In genomic region chr7:79314517-79314916, GRCm38 (mm10) we compare ENCODE assay signal across 11 mouse cellular contexts. TPM values are rescaled to one million over a fixed set of nuclear protein-coding genes. Genes with fewer than 3 reads are reported as not detected.
DNase-seq lines count a peak whose midpoint lies in the region; ATAC-seq and TF ChIP-seq lines count a peak whose summit lies in the region.
"Had no signal": no experiment of that assay in that cellular context is flagged by ENCODE, and none has a peak within 500 bp of the region (broad histone marks: within the 10 kb centered on the region; RNA-seq: fewer than 3 reads in every experiment).

No protein-coding gene starts in this region.

- 0 out of 2 replicates have a peak, but pooled peaks cover 5% of the 10 kb centered on the region for H3K36me3 ChIP-seq in liver, embryonic 12.5 days
- H3K36me3 ChIP-seq in embryonic facial prominence, embryonic 13.5 days, result no peaks in the 10 kb centered on the region
- H3K36me3 ChIP-seq in liver, embryonic 15.5 days (replicated peaks), result 0 out of 2 replicates have a peak, but pooled peaks cover 2% of the 10 kb centered on the region

- no peak overlapping the region for H3K4me3 ChIP-seq in liver, embryonic 12.5 days
- H3K4me3 ChIP-seq in embryonic facial prominence, embryonic 13.5 days, result no peak overlapping the region
- no peak overlapping the region for H3K4me3 ChIP-seq in liver, embryonic 15.5 days (replicated peaks)
- H3K4me3 ChIP-seq in olfactory bulb, adult 2 months (ENCODE audit: insufficient read depth, low read depth, low read length), result no peak overlapping the region
- H3K4me3 ChIP-seq: erythroblast, embryonic 14.5 days had no signal

- TF ChIP-seq POLR2A in olfactory bulb, adult 2 months (IDR thresholded peaks at IDR 0.05; ENCODE audit: insufficient read depth, low read depth, low read length), result no peak

- no peaks in the 10 kb centered on the region for H3K27me3 ChIP-seq in liver, embryonic 12.5 days (replicated peaks)
- no peaks in the 10 kb centered on the region for H3K27me3 ChIP-seq in embryonic facial prominence, embryonic 13.5 days
- H3K27me3 ChIP-seq in liver, embryonic 15.5 days, result no peaks in the 10 kb centered on the region

- no peaks in the 10 kb centered on the region for H3K9me3 ChIP-seq in liver, embryonic 12.5 days (replicated peaks)
- no peaks in the 10 kb centered on the region for H3K9me3 ChIP-seq in embryonic facial prominence, embryonic 13.5 days
- H3K9me3 ChIP-seq in liver, embryonic 15.5 days (replicated peaks), result no peaks in the 10 kb centered on the region

- H3K4me1 ChIP-seq in liver, embryonic 12.5 days, result peaks cover 85% of the 10 kb centered on the region
- H3K4me1 ChIP-seq in embryonic facial prominence, embryonic 13.5 days, result peaks cover 87% of the 10 kb centered on the region
- peaks cover 83% of the 10 kb centered on the region for H3K4me1 ChIP-seq in liver, embryonic 15.5 days (replicated peaks)
- H3K4me1 ChIP-seq in olfactory bulb, adult 2 months (ENCODE audit: control insufficient read depth, insufficient read depth, low read length), result peaks cover 48% of the 10 kb centered on the region

- TF ChIP-seq CTCF in olfactory bulb, adult 2 months (IDR thresholded peaks at IDR 0.05; ENCODE audit: insufficient read depth, low read depth, low read length), result no peak

- no peak overlapping the region for H3K4me2 ChIP-seq in liver, embryonic 12.5 days
- H3K4me2 ChIP-seq in embryonic facial prominence, embryonic 13.5 days, result 0 out of 2 replicates have a peak overlapping the region, but pooled peaks have one; percentile 0
- no peak overlapping the region for H3K4me2 ChIP-seq in liver, embryonic 15.5 days

- DNase-seq in liver, result peak; percentile 23
- DNase-seq in adrenal gland, postnatal 36 days, result no peak
- DNase-seq in thymus, postnatal 14 days, result no peak
- DNase-seq: adrenal gland, adult 2 months; lung, adult 2 months had no signal

- no peak for ATAC-seq in liver, embryonic 12.5 days
- ATAC-seq in embryonic facial prominence, embryonic 13.5 days (ENCODE audit: insufficient number of reproducible peaks, insufficient read depth, low FRiP score, low TSS enrichment, low read depth), result no peak
- ATAC-seq in liver, embryonic 15.5 days (ENCODE audit: insufficient read depth), result no peak
- ATAC-seq: inflammation-experienced regulatory T-cells, adult 6 months had no signal

- 32% methylated on average over 5 of the region's 5 CpGs for WGBS in liver, embryonic 12.5 days (ENCODE audit: insufficient replicate concordance)
- whole genome bisulfite sequencing in embryonic facial prominence, embryonic 13.5 days, result 37% methylated on average over 5 of the region's 5 CpGs
- 27% methylated on average over 5 of the region's 5 CpGs for WGBS in liver, embryonic 15.5 days (ENCODE audit: insufficient replicate concordance)
- 68% methylated on average over 5 of the region's 5 CpGs for WGBS in olfactory bulb, adult 2 months

- H3K9ac ChIP-seq in liver, embryonic 12.5 days, result no peak overlapping the region
- H3K9ac ChIP-seq in embryonic facial prominence, embryonic 13.5 days, result no peak overlapping the region
- H3K9ac ChIP-seq in liver, embryonic 15.5 days, result no peak overlapping the region

- no peak overlapping the region for H3K27ac ChIP-seq in liver, embryonic 12.5 days
- peak overlapping the region; percentile 94 for H3K27ac ChIP-seq in embryonic facial prominence, embryonic 13.5 days
- H3K27ac ChIP-seq in liver, embryonic 15.5 days (replicated peaks), result peak overlapping the region; percentile 70; the same call in 1 of the 2 replicates
- 0 out of 2 replicates have a peak overlapping the region, but pooled peaks have one; percentile 20 for H3K27ac ChIP-seq in olfactory bulb, adult 2 months (ENCODE audit: insufficient read depth, low read depth, low read length)

RNA-seq across cellular contexts. Expression of gene Abhd2, which starts 41.5 kb away (rescaled TPM):
- polyA plus RNA-seq in liver, embryonic 12.5 days (2016; fragmentation: Nextera tagmentation; extraction: Ambion mirVana), result 9.6 and 10.5 TPM in 2 replicates
- 13.9 and 15.2 TPM in 2 replicates for polyA plus RNA-seq in embryonic facial prominence, embryonic 13.5 days (2015; fragmentation: Nextera tagmentation; extraction: Ambion mirVana)
- 11.4 TPM in 2 replicates for polyA plus RNA-seq in liver, embryonic 15.5 days (2015; fragmentation: Nextera tagmentation; extraction: Ambion mirVana)
- polyA plus RNA-seq in olfactory bulb, adult 2 months (2012; ENCODE audit: insufficient read depth, insufficient read length, low replicate concordance, missing spikeins), result not detected in 2 replicates
- total RNA-seq in adrenal gland, postnatal 36 days (2021), result 1,000 to 10,000 TPM; 1,294 to 1,382 TPM
